Mouse (Mus musculus): ENCODE data around the gene Myo1f.
A peak's percentile ranks its signal among the peaks of the same experiment; 100 is the strongest.
"Not testable (repeated sequence)": the region's sequence is repeated elsewhere in the genome, so short reads cannot be mapped to it uniquely, and the experiment has no call there.

Gene Myo1f

GRCm38 (mm10) chr17:33584061-33584460, 28.6 kb downstream of the Myo1f start:
- no peak for DNase-seq (ENCODE audit: low read depth)

- DNase-seq (ENCODE audit: low read depth) = no peak
Measured at GRCm38 (mm10) chr17:33586011-33586410, 30.5 kb downstream of the Myo1f start.

- no peak for DNase-seq (ENCODE audit: low read depth)
Measured at GRCm38 (mm10) chr17:33597271-33597670, 41.8 kb downstream of the Myo1f start.

- DNase-seq (ENCODE audit: low read depth) = no peak
Measured at GRCm38 (mm10) chr17:33598506-33598905, 43.0 kb downstream of the Myo1f start.

- DNase-seq (ENCODE audit: low read depth) = no peak
Measured at GRCm38 (mm10) chr17:33599836-33600475, 44.4 kb downstream of the Myo1f start.

- DNase-seq (ENCODE audit: low read depth) = no peak
Measured at GRCm38 (mm10) chr17:33600831-33601230, 45.3 kb downstream of the Myo1f start.

GRCm38 (mm10) chr17:33601947-33602346, 46.4 kb downstream of the Myo1f start:
- no peak for DNase-seq (ENCODE audit: low read depth)

GRCm38 (mm10) chr17:33607273-33607672, 51.8 kb downstream of the Myo1f start:
- no peak for DNase-seq (ENCODE audit: low read depth)

- DNase-seq (ENCODE audit: low read depth) = no peak
Measured at GRCm38 (mm10) chr17:33610548-33610947, 55.0 kb downstream of the Myo1f start.

- DNase-seq (ENCODE audit: low read depth) = not testable (repeated sequence)
Measured at GRCm38 (mm10) chr17:33613726-33614125, 58.2 kb downstream of the Myo1f start.

- DNase-seq (ENCODE audit: low read depth) = no peak
Measured at GRCm38 (mm10) chr17:33627281-33627680, 71.8 kb downstream of the Myo1f start.

GRCm38 (mm10) chr17:33628621-33629486, 73.3 kb downstream of the Myo1f start, which contains the start of gene Zfp414:
Gene Zfp414, plus strand, starts transcription at chr17:33629090.
- peak; percentile 98 for DNase-seq (ENCODE audit: low read depth)

GRCm38 (mm10) chr17:33629487-33630125, 74.1 kb downstream of the Myo1f start:
- no peak for DNase-seq (ENCODE audit: low read depth)

- no peak for DNase-seq (ENCODE audit: low read depth)
Measured at GRCm38 (mm10) chr17:33630171-33630895, 74.8 kb downstream of the Myo1f start.

- DNase-seq (ENCODE audit: low read depth) = no peak
Measured at GRCm38 (mm10) chr17:33631236-33631635, 75.7 kb downstream of the Myo1f start.

GRCm38 (mm10) chr17:33631796-33632195, 76.3 kb downstream of the Myo1f start:
- DNase-seq (ENCODE audit: low read depth) = no peak

- DNase-seq (ENCODE audit: low read depth) = no peak
Measured at GRCm38 (mm10) chr17:33637038-33637437, 81.5 kb downstream of the Myo1f start.

GRCm38 (mm10) chr17:33637516-33638276, 82.2 kb downstream of the Myo1f start, which contains the start of gene Pram1:
Gene Pram1, plus strand, starts transcription at chr17:33638056.
- no peak for DNase-seq (ENCODE audit: low read depth)

GRCm38 (mm10) chr17:33639743-33640142, 84.2 kb downstream of the Myo1f start:
- DNase-seq (ENCODE audit: low read depth) = no peak

GRCm38 (mm10) chr17:33644068-33644467, 88.6 kb downstream of the Myo1f start:
- DNase-seq (ENCODE audit: low read depth) = no peak

- no peak for DNase-seq (ENCODE audit: low read depth)
Measured at GRCm38 (mm10) chr17:33645073-33645472, 89.6 kb downstream of the Myo1f start.

Measured in naive thymus-derived CD4-positive, alpha-beta T cell, adult 2 months (primary cell).